Mouse (Mus musculus): Measurements from ENCODE around the gene Hmgb1. TPM values are rescaled to one million over a fixed set of nuclear protein-coding genes. Genes with fewer than 3 reads are reported as not detected.

Gene Hmgb1
- total and polyA plus RNA-seq, 3 experiments, result 227 to 899 (median 288) TPM

DNA sequence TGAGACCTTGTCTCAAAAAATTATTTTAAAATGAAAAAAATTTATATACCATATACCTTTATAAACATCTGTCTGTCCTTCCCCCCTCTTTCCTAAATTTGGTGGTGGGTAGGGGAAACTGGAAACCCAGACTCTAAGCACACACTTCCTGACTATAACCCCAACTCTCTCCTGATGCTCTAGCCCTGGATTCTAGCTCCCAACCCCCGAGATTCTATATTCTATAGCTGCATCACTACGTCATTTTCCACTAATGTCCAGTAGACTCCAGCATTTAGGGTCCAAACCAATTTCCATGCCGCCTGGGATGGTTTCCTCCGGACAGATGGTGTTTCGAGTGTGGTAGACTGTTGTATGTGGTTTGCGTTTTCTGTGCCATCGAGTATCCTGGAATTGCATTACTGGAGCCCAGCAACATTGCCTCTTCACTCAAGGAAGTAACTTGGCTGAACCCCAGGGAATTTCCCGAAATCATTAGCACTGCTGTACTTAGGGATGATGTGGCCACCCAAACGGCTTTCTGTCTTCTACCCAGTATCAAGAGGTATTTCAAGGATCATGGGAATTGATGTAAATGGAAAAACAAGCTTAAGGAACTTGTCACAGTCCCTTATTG is 138.7 kb downstream of the Hmgb1 start:
- peaks cover 2% of the 10 kb centered on the region for H3K9me3 ChIP-seq (replicated peaks; ENCODE audit: low read length)
- no peak overlapping the region for H3K27ac ChIP-seq (ENCODE audit: insufficient read depth, low read depth)

DNA sequence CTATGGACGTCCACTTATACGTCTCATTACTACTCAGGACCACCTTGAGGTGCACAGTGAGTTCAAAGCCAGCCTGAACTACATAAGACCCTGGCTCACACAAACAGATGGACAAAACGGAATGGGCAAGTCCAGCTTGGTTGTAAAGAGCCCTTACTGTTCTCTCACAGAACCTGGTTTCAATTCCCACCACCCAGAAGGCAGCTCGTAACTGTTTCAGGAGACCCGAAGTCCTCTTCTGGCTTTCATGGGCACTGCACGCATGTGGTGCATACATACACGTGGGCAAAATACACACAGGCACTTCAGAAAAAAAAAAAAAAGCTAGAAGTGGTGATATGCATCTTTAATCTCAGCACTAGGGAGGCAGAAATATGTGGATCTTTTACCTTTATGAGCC is 139.2 kb downstream of the Hmgb1 start:
- Histone ChIP-seq H3K36me3 (replicated peaks in 1 of 2; ENCODE audit: control insufficient read depth in 1 of 2, insufficient read depth in 1 of 2, low read length in 1 of 2) (peaks cover 22 to 35% of the 10 kb centered on the region in 2 experiments), H3K9me3 (replicated peaks; ENCODE audit: low read length) (peaks cover 3% of the 10 kb centered on the region), H3K4me3 (replicated peaks in 1 of 3; ENCODE audit: low read depth in 2 of 3, low read length in 2 of 3, poor library complexity in 1 of 3) (no peak overlapping the region), H3K79me2 (replicated peaks; ENCODE audit: control insufficient read depth, extremely low read depth, insufficient read depth, poor library complexity, severe bottlenecking) (peaks cover 7% of the 10 kb centered on the region), H3K27me3 (replicated peaks) (no peaks in the 10 kb centered on the region), H3K4me1 (ENCODE audit: control insufficient read depth in 1 of 2, insufficient read depth in 2 of 2) (peaks cover 0 to 12% of the 10 kb centered on the region in 2 experiments; a peak in 1 of 4 replicates), H3K27ac (ENCODE audit: insufficient read depth, low read depth) (no peak overlapping the region), H3K4me2 (ENCODE audit: insufficient read depth, low read depth, poor library complexity, severe bottlenecking) (no peak overlapping the region), H3K9ac (ENCODE audit: insufficient read depth, low read depth) (no peak overlapping the region)
- dilution Hi-C loops (cut with MboI; ENCODE audit: extremely low pct_ligation_motif_present, extremely low pct_unique_long_range_greater_than_20kb, low sequenced_read_pairs) (no loop called here), in situ Hi-C loops (cut with MboI; ENCODE audit: low pct_ligation_motif_present, low pct_unique_long_range_greater_than_20kb, low sequenced_read_pairs) (no loop called here)
- DNase-seq (ENCODE audit: extremely low read depth), result peak; percentile 29
- no peak for TF ChIP-seq GABPA (IDR thresholded peaks at IDR 0.05; ENCODE audit: insufficient replicate concordance, low read depth, low read length)
- 0 out of 2 replicates have a peak, but pooled peaks have one; percentile 10 for TF ChIP-seq ZNF384 (IDR thresholded peaks at IDR 0.05; ENCODE audit: low read depth, low read length)
- no peak for TF ChIP-seq MXI1 (IDR thresholded peaks at IDR 0.05; ENCODE audit: low read depth, low read length)
- TF ChIP-seq ZC3H11A (IDR thresholded peaks at IDR 0.05; ENCODE audit: low read depth, low read length), result no peak
- TF ChIP-seq NELFE (IDR thresholded peaks at IDR 0.05; ENCODE audit: low read depth, low read length), result no peak
- TF ChIP-seq ELF1 (IDR thresholded peaks at IDR 0.05; ENCODE audit: low read depth, low read length), result no peak
- no peak for TF ChIP-seq UBTF (IDR thresholded peaks at IDR 0.05; ENCODE audit: low read depth, low read length)
- TF ChIP-seq MYC (IDR thresholded peaks at IDR 0.05; ENCODE audit: low read depth, low read length), result no peak
- no peak; the same call in 1 of the 2 replicates for TF ChIP-seq ZMIZ1 (IDR thresholded peaks at IDR 0.05; ENCODE audit: low read depth, low read length)
- peak; percentile 3 for TF ChIP-seq RAD21 (IDR thresholded peaks at IDR 0.05; ENCODE audit: low read depth, low read length)
- no peak for TF ChIP-seq BHLHE40 (IDR thresholded peaks at IDR 0.05; ENCODE audit: low read depth, low read length)
- no peak for TF ChIP-seq POLR2A (IDR thresholded peaks at IDR 0.05; ENCODE audit: low read depth, low read length)
- TF ChIP-seq RCOR1 (conservative IDR thresholded peaks at IDR 0.05; ENCODE audit: low read depth, low read length), result no peak
- TF ChIP-seq CHD2 (IDR thresholded peaks at IDR 0.05; ENCODE audit: low read length), result no peak
- no peak for TF ChIP-seq MAFK (IDR thresholded peaks at IDR 0.05; ENCODE audit: insufficient replicate concordance, low read length)
- no peak for TF ChIP-seq JUN (IDR thresholded peaks at IDR 0.05; ENCODE audit: insufficient read depth, low read depth, low read length)
- TF ChIP-seq TCF12 (IDR thresholded peaks at IDR 0.05; ENCODE audit: low read depth, low read length), result no peak
- no peak for TF ChIP-seq SIN3A (IDR thresholded peaks at IDR 0.05; ENCODE audit: low read length)
- TF ChIP-seq SMC3 (IDR thresholded peaks at IDR 0.05; ENCODE audit: low read depth, low read length), result 0 out of 2 replicates have a peak, but pooled peaks have one; percentile 13
- peak in 1 of 2 experiments; percentile 25; a peak in 2 of 4 replicates for TF ChIP-seq CTCF (conservative IDR thresholded peaks at IDR 0.05 in 1 of 2, IDR thresholded peaks at IDR 0.05 in 1 of 2; ENCODE audit: low read depth in 2 of 2, low read length in 2 of 2)
- no peak for TF ChIP-seq POLR2AphosphoS2 (IDR thresholded peaks at IDR 0.05; ENCODE audit: low read depth, low read length)
- no peak for TF ChIP-seq MAZ (IDR thresholded peaks at IDR 0.05; ENCODE audit: low read depth, low read length)
- no peak for TF ChIP-seq HCFC1 (IDR thresholded peaks at IDR 0.05; ENCODE audit: low read depth, low read length)
- no peak for TF ChIP-seq TBP (conservative IDR thresholded peaks at IDR 0.05; ENCODE audit: low read depth, low read length)
- TF ChIP-seq USF2 (conservative IDR thresholded peaks at IDR 0.05; ENCODE audit: low read depth, low read length), result no peak

More for the DNA sequence above, 138.7 kb downstream of the Hmgb1 start:
- H3K4me2 ChIP-seq (ENCODE audit: insufficient read depth, low read depth, poor library complexity, severe bottlenecking), result no peak overlapping the region
- peaks cover 0 to 13% of the 10 kb centered on the region in 2 experiments; a peak in 1 of 4 replicates for H3K4me1 ChIP-seq (ENCODE audit: control insufficient read depth in 1 of 2, insufficient read depth in 2 of 2)
- no peaks in the 10 kb centered on the region for H3K27me3 ChIP-seq (replicated peaks)
- peaks cover 12% of the 10 kb centered on the region for H3K79me2 ChIP-seq (replicated peaks; ENCODE audit: control insufficient read depth, extremely low read depth, insufficient read depth, poor library complexity, severe bottlenecking)
- TF ChIP-seq TBP (conservative IDR thresholded peaks at IDR 0.05; ENCODE audit: low read depth, low read length) (no peak), POLR2A (IDR thresholded peaks at IDR 0.05; ENCODE audit: low read depth, low read length) (peak; percentile 34), ETS1 (conservative IDR thresholded peaks at IDR 0.05; ENCODE audit: low read depth, low read length) (no peak), POLR2AphosphoS2 (IDR thresholded peaks at IDR 0.05; ENCODE audit: low read depth, low read length) (peak; percentile 94), PAX5 (IDR thresholded peaks at IDR 0.05; ENCODE audit: low read length) (no peak), USF2 (conservative IDR thresholded peaks at IDR 0.05; ENCODE audit: low read depth, low read length) (no peak)
- H3K9ac ChIP-seq (ENCODE audit: insufficient read depth, low read depth), result no peak overlapping the region
- dilution Hi-C loops (cut with MboI; ENCODE audit: extremely low pct_ligation_motif_present, extremely low pct_unique_long_range_greater_than_20kb, low sequenced_read_pairs), result no loop called here
- in situ Hi-C loops (cut with MboI; ENCODE audit: low pct_ligation_motif_present, low pct_unique_long_range_greater_than_20kb, low sequenced_read_pairs), result no loop called here
- no peak for DNase-seq (ENCODE audit: extremely low read depth)
- peaks cover 22 to 37% of the 10 kb centered on the region in 2 experiments for H3K36me3 ChIP-seq (replicated peaks in 1 of 2; ENCODE audit: control insufficient read depth in 1 of 2, insufficient read depth in 1 of 2, low read length in 1 of 2)
- H3K4me3 ChIP-seq (replicated peaks in 1 of 3; ENCODE audit: low read depth in 2 of 3, low read length in 2 of 3, poor library complexity in 1 of 3), result no peak overlapping the region

Measured in CH12.LX (cell line).